Mouse (Mus musculus) cerebellum, postnatal 10 days (tissue): ENCODE measurements around the gene Ubald2.

Source experiments
- DNase-seq, 2 experiments: peaks; one replicate each; pipeline ENCODE4 v3.0.0; 2021; ENCODE audit warnings: mixed read lengths in 2 of 2

Ubald2 gene

DNA sequence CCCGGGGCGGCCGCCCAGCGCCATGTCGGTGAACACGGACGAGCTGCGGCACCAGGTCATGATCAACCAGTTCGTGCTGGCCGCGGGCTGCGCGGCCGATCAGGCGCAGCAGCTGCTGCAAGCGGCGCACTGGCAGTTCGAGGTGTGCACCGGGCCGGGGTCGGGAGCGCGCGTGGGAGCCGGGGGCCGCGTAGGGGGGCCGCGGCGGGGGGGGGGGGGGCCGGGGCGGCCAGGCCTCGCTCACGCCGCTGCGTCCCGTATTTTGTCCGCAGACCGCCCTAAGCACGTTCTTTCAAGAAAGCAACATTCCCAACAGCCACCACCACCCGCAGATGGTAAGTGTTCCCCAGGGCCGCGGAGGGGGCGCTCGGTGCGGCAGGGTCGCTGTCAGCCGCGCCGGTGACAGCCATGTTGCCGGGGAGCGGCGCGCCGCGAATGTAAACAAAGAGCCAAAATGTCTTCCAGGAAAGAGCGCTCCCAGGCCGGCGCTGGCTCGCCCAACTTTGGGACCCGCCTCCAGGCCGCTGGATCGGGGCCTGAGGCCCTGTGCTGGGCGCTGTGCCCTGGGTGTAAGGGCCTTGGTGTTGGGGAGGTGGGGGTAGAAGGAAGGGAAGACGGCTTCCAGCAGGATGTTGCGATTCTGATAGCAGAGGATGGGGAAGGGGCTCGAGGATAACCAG is 533 bp downstream of the Ubald2 start:
- peak; percentile 80 to 82 for DNase-seq

DNA sequence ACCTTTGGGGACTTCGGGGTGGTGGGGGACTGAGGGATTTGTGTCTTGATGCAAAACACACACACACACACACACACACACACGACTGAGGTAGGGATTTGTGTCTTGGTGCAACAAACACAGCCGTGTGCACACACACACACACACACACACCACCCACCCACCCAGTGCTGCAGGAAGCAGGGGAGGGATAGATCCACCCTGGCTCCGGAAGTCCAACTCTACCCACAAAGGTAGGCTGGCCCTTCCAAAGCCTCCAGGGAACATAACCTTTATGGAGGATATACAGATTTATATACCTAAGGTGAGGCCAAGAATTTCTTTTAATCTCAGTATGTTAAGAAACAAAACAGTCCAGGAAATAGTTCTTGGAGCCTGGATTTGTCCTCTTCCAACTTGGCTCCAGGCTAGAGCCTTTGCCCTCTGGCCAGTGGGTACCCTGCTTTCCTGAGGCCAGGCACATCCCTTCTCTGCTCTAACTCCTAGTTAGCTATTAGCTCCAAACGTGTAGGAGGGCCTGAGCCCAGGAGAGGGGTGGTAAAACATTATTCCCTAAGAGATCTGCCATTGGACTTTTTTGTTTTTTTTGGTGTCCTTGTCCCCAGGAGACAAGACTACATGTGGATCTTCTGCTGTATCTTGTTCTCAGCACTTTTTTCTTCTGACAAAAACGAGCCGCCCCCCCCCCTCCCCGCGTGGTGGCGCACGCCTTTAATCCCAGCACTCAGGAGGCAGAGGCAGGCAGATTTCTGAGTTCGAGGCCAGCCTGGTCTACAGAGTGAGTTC is 1.3 kb downstream of the Ubald2 start:
- no peak for DNase-seq

DNA sequence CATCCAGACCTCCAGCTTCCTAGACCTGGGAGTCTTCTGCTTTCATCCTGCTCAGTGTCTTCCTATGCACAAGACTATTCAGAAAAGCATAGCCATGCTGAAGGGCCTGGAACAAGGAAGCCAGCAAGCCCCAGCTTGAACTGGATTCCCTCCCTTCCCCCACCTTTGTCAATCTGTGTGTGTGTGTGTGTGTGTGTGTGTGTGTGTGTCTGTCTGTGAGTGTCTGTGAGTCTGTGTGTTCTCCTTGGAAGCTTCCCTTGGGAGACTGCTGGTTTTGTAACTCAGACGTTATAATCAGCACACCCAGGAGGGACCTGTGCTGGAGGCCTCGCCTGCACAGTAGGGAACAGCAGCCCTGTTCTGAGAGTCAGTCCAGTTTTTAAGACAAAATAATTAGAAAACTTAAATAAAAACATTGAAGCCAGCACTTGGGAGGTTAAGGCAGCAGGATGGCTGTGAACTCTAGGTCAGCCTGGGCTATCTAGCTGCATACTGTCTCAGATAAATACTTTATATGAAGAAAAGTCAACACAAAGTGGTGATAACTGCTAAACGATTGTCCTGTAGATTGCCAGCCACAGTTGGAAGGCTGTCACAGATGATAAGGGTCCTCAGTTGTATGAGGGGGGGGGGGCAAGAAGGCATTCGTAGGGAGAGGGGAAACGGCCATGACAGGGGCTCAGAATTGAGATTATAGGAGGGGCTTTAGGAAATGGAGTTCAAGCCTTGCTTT is 2.3 kb downstream of the Ubald2 start:
- no peak for DNase-seq

DNA sequence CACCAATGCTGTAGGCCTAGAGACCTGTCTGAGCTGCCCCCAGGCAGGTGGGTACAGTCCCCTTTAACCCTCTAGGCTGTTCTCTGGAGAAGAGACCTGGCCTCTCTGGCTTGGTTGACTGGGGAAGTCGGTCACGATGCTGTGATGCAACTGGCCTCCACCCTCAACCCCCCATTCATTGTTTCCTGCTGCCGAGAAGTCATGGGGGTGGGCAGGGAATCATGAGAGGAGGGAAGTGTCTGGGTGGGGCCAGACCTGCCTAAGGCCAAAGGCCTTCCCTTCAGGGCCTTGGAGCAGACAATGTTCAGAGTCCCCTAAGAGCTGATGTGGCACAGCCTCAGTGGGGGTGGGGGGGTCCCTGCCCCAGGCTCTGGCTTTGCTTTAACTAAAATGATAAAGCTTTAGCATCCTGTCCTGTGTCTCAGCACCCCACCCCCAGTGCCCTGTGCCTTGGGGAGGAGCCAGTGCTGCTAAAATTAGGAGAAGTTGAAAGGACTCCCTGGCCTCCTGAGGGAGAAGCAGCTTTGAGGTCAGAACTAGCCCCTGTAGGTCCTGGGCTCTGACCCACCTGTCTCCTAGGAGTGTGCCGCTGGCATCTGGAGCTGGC is 2.9 kb downstream of the Ubald2 start:
- no peak for DNase-seq

DNA sequence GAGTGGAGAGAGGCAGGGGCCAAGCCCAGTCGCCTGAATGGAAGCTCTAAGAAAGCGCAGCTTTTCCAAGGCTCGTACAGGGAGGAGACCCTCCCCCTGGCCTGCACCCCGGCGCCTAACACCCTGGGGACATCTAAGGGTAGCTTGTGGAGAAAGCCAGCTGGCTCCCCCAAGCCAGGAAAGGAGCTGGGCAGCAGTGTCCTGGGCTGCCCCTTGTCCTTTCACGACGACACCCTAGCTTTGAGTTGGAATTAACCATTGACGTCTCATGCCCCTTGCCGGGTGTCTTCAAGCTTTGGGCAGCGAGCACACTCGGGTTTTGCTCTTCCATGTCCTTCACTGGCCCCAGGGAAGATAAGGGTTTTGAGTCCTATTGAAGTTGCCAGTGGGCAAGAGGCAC is 3.6 kb downstream of the Ubald2 start:
- DNase-seq, result no peak

DNA sequence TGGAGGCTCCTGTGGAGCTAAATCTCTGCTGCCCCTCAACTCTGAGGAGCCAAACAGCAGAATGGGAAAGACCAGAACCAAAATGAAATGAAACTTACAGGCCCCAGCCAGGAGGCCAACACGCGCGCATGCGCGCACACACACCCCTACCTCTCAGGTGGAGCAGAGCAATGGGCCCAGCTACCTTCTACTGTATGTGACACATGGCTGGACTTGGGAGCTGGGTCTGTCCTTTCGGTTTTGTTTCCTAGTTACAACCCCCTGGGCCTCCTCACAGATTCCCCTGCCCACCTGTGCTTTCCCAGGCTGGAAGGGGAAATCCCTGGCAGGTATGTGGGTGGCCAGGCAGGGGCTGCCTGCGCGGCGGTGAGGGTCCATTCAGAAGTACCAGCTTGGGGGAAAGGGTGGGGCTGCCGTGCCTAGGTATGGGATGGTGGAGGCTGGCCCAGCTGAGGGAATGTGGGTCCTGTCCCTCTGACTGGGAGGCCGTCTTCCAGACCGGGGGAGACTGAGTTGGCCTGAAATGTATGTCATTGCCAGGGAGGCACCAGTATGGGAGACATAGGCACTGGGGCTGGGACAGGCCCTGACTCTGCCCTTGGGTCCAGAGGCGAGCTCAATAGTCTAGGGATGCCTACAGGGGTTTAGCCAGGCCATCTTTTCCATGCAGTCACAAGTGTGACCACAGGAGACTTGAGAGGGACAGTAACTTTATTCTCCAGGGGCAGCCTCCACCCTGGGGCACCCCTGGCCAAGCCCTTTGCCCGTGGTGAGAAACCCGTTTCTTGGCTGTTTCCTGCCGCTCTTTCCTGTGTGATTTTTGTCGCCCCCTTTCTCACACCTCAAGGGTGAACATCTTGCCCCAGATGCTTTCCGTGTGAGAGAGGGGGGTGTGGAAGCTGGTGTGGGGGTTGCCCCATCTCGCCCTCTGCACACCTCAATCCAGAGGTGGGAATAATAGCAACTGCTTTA is 5.7 kb downstream of the Ubald2 start:
- DNase-seq, result no peak

DNA sequence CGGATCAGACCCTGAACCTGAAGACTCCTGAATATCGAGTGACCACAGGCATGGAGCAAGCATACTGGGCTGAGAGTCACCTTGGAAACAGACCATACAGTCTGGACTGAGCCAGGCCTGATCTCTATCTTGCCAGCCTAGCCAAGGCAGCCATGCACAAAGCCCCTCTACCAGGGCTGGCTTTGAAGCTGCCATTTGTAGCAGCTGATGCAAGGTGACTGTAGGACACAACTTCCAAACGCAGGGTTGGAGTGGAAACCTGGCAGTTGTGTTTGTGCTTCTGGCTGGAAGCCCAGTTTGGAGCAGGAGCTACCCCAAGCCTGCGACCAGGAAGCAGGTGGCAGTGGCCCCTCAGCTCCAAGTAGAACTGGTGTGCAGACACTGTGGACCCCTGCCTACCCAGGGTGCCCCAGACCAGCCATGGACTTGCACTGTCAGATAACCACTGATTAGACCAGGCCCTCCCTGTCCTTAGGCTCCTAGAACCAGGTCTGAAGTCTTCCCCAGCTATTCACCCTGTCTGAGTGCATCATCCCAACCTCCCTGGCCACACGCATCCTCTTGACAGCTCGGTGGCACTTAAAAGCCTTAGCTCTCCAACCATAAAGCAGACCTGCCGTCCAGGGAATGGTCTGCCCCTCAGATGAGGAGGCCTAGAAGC is 6.6 kb downstream of the Ubald2 start:
- peak; percentile 72 to 77 for DNase-seq

DNA sequence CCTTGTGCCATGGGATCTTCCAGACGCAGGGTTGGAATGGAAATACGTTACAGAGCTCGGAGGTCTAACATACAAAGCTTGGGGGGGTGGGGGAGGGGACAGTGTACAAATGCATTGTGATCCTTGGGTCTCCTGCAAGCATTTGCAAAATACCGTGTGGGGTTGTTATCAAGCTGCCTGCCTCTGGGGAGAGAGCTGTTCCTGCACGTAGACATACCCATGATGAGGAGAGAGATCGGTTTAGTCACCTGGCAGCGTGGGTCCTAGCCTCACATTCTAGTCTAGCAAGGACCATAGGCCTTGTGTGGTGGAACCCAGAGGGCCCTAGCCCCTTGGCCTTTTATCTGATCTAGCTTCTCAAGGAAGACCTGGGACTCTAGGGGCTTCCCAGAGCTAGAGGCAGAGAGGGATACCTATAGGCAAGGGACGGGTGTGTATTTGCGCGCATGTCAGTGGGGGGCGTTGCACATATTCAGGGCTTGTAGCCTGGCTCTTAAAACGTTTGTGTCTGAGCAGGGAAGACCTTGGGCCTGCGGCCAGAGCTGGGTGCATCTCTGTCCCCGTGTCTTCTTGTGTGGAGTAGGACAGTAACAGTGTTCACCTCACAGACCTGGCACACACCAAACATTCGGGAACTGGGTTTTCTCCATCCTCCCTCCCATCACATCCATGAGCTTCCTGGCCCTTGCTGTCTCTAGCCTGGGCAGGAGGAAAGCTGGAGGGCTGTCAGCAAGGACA is 8.4 kb downstream of the Ubald2 start:
- DNase-seq, result no peak

DNA sequence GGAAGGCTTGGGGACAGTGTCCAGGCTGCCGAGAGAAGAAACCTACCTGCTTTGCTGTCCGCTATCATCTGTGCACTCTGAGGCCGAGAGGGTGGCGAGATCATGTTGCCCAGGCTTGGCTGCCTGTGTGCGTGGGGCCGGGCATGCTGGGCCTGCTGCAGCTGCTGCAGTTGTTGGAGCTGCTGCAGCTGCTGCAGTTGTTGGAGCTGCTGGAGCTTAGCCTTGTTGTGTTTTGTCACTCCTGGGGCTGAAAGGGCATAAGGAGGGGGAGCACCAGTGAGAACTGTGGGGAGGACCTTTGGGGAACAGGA is 8.9 kb downstream of the Ubald2 start:
- DNase-seq, result no peak

DNA sequence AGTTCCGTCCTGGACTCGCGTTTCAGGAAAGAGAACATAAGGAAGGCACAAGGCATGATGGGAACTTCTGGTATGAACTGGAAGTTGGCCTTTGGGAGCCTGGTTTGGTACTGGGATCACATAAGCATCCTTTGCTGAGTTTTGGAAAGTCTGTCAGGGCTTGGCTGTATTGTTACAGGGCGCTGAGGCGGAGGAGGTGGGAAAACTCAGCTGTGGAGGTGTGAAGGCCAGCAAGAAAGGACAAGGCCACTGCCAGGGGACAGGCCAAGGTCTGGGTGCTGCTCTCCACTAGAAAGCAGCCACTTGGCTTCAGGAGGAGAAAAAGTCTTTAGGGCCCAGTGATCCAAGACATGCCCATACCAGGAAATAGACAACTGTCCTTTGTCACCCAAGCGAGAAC is 9.4 kb downstream of the Ubald2 start:
- DNase-seq, result no peak

DNA sequence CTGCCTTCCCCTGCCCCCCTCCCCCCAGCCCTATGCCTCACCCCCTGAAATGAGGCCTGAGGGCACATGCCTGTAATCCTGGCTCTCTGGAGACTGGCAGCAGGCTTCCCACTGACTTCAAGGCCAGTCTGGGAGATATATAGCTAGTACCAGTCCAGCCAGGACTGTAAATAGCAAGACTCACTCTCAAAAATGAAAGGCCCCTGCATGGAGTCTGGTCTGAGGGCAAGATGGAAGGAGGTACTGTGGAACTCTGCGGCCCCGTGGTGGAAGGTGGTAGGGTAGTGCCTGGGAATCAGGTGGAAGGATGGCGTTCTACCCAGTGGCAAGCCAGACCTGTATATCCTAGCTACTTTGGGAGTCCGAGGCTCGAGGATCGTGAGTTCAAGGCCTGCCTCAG is 10.0 kb downstream of the Ubald2 start:
- DNase-seq, result no peak

DNA sequence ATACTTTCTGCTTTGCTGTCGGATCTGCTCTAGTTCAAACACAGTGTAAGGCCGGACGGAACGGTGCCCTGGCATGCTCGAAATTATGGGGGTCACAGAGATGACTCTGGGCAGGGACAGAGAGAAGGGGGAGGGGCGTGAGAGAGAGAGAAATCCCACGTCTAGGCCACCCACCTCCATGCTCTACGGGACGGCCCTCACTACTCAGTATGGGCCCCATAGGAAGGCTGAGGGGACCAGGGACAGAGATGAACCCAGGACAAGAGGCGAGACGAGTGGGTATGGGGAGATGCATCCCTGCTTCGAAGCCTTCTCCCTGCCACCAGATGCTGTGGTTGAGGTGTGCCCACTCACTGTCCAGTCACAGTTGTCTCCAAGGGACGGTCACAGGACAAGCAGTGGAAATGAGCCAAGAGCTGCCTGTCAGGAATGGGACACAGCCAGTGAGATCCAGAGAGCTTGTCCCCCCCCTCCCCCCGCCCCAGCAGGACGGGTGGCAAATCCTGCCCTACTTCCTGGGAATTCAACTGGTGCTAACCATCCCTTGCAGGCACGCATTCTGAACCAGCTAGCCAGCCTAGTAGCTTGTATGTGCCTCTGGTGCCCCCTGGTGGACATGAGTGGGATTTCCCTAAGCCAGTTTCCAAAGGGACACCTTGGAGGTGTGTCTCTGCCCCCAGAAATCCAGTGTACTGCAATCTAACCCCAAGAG is 11.9 kb downstream of the Ubald2 start:
- peak; percentile 97 to 99 for DNase-seq

DNA sequence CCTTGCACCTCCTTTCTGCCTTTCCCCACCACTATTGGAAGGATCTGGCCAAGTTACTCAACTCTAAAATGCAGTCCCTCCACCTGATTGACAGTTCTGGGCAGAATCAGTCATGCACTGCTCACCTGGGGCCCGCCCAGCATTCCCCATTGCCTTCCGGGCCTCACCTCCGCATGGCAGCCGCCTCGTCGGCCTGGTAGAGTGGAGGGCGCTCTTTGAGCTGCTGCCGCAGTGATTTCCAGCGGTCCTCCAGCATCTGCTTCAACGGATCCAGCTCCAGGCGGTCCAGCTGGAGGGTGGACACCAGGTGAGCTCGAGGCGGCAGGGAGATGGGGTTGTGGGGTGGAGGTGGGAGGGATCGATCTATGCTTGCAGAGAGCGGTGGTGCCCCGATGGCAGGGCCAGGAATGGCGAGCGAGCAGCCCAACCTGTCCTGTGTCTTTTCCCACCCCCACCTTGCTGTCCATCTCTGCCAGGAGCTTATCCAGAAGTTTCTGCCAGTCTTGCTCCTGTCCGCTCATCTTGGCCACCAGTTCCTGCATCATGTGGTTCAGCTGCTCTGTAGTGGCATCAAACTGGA is 12.5 kb downstream of the Ubald2 start:
- no peak for DNase-seq

DNA sequence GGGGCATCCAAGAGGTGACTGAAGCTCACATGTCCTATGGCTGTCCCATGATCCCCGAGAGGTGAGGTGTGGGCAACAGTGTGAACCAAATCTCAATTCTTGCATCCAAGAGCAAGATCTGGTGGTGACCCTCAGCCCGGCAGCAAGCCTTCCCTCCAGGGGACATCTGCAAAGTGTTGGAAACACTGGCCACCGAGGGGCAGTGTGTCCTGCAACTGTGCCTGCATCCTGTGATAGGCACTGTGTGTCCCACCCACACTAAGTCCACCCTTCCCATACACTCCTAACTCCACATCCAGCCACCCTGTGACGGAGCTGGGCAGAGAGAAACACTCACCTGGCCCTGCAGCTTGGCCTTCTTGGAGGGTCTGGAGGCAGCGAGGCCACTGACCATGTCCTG is 13.9 kb downstream of the Ubald2 start:
- no peak for DNase-seq

DNA sequence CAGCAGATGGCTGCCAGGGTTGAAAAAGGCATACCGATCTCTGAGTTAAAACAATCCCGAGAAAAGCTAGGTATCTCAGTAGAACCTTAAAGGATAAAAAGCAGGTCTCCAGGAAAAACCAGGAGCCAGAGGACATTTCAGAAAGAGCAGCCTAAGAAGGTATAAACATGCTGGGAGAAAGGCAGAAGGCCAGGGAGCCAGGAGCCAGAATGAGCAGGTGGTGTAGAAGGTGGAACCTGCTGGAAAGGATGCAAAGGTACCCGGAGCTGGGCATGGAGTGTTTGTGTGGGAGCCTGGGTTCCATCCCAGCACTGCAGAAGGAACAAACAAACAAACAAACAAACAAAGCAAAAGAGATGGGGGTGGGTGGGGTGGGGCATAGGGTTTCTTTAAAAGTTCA is 15.4 kb downstream of the Ubald2 start:
- DNase-seq, result peak in 1 of 2 experiments; percentile 48

DNA sequence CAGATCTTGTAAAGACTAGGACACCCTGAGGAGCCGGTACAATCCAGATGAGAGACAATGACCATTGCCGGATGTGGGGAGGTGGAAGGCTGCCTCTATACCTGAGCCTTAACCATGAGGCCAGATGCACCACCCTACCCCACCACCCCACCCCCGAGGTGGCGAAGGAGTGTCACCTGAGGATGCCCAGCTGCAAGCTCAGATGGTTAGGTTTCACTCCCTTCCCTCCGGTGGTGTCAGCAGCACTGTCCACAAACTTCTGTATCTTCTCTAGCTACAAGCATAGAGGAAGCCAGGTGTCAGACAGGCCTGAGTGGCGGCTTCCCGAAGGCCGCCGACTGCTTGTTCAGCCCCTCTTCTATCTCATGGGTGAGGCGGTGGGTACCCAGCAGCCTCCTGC is 20.0 kb downstream of the Ubald2 start:
- no peak for DNase-seq

DNA sequence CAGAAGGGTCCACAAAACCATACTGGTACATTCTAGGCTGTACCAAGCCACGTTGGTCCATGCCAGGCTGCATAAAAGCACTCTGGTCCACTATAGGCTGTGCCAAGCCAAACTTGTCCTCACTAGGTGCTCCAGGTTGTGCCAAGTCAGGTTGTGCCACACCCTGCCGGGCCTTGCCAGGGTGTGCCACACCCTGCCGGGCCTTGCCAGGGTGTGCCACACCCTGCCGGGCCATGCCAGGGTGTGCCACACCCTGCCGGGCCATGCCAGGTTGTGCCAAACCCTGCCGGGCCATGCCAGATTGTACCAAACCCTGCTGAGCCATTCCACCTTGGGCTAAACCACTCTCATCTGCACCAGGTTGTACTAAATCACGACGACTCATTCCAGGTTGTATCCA is 22.3 kb downstream of the Ubald2 start:
- DNase-seq, result no peak

DNA sequence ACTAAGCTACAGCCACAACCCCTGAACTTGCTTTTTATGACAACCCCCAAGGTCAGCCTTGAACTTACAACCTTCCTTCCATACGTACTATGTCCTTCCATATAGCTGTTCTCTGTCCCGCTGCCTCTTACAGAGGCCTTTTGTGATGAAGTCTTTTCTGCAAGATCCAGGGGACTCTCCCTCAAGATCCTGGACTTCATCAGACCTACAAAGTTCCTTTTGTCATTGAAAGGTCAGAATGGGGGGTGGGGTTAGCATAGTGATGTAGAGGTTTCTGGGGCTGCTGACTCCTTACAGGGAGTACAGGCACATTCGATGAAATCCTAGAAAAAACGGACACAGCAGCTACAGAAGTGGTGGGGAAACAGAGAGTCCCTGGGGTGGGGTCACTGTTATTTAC is 25.9 kb downstream of the Ubald2 start:
- DNase-seq, result no peak

DNA sequence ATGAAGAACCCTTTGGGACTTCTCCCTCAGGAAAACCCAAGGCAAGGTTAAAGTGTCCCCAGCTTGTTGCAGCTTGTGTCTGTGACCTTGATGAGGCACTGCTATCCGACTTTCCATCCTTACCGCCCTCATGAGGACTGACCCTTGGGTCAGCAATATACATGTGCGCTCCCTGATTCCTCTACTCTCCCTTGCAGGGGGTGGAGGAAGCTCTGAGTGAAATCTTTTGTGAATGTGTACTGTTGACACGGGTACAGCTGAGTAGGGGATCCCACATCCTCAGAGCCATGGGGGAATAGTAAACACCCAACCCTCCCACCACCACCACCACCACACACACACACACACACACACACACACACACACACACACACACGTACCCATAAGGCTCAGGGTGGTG is 29.4 kb downstream of the Ubald2 start:
- DNase-seq, result no peak

DNA sequence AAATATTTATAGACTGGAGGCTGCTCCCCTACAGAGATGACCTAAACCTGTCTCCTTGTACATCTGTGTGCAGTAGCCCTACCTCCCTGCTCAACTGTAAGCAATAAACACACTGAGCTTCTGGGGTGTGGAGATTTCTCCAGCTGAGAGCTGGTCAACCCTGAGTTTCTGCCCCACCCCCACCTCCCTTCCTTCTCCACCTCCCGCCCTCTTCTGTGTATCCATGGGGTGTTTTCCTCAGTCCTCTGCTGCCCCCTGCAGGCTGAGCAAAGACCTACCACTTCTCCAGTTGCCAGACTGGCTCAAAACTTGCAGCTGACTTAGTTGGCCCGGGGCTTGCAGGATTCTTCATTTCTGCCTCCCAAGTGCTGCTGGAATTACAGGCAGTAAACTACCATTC is 29.9 kb downstream of the Ubald2 start:
- DNase-seq, result peak; percentile 92 to 93
